Comparison of ENCODE assay signal across 8 mouse cellular contexts in the genomic region with DNA sequence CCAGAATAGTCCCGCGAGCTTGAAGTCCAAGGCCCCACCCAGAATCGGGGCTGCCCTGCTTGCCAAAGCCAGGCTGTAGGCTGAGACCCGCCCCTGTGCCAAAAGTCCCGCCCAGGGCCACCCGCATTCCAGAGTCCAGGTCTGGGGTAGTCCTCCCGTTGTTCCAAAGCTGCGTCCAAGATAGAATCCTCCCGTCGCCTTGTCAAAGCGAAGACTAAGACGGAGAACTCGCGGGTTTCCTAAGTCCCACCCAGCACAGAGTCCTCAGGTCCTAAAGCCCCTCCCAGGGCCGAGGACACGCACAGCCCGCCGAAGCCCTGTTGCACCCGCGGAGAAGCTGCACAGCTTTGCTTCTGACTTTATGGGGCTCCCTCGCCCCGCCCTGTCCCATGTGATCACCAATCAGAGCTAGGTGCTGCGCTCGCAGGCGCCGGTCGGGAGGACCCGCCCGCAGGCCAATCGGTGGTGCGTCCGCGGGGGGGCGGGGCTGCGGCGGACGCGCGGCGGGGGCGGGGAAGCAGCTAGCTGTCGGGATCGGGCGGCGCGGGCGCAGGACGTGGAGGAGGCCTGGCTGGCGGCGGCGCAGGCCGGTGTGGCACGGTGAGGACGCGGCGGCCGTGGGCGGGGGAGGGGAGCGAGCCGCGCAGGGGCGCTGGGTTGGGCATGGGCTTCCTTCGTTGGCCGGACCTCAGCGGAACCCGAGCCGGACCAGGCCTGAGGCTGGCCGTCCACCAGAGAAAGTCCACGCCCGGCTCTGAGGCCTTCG. TPM values are rescaled to one million over a fixed set of nuclear protein-coding genes. Genes with fewer than 3 reads are reported as not detected.
DNase-seq lines count a peak whose midpoint lies in the region; ATAC-seq lines count a peak whose summit lies in the region.

A gene (plus strand): TSS at position 495 of the 766 bp plus-strand sequence.

- H3K4me1 ChIP-seq in heart, embryonic 14.5 days (ENCODE audit: control insufficient read depth in 2 of 2, insufficient read depth in 2 of 2, low read length in 2 of 2) = peaks cover 7 to 13% of the 10 kb centered on the region in 2 experiments; a peak in 3 of 4 replicates
- H3K4me1 ChIP-seq in liver, embryonic 13.5 days (replicated peaks) = peaks cover 23% of the 10 kb centered on the region
- peaks cover 15% of the 10 kb centered on the region for H3K4me1 ChIP-seq in stomach, embryonic 16.5 days (ENCODE audit: control insufficient read depth, insufficient read depth, low read length)

- under 1% methylated on average over 63 of the region's 71 CpGs for WGBS in heart, embryonic 14.5 days
- under 1% methylated on average over 68 of the region's 71 CpGs for WGBS in liver, embryonic 13.5 days (ENCODE audit: insufficient replicate concordance)
- WGBS in stomach, embryonic 16.5 days = under 1% methylated on average over 70 of the region's 71 CpGs

- no peaks in the 10 kb centered on the region for H3K9me3 ChIP-seq in heart, embryonic 14.5 days (ENCODE audit: control insufficient read depth, low read length)
- H3K9me3 ChIP-seq in liver, embryonic 13.5 days (replicated peaks) = no peaks in the 10 kb centered on the region
- no peaks in the 10 kb centered on the region for H3K9me3 ChIP-seq in stomach, embryonic 16.5 days (replicated peaks; ENCODE audit: control insufficient read depth, low read length)

- H3K27me3 ChIP-seq in heart, embryonic 14.5 days (ENCODE audit: control insufficient read depth, insufficient read depth, low read length) = no peaks in the 10 kb centered on the region
- peaks cover 4% of the 10 kb centered on the region for H3K27me3 ChIP-seq in liver, embryonic 13.5 days
- no peaks in the 10 kb centered on the region for H3K27me3 ChIP-seq in stomach, embryonic 16.5 days (ENCODE audit: control insufficient read depth, insufficient read depth, low read length)

- ATAC-seq in CD4-positive, CD25-positive, alpha-beta regulatory T cell, adult 4 months = peak; percentile 97
- peak; percentile 97 for ATAC-seq in heart, embryonic 14.5 days (ENCODE audit: insufficient number of reproducible peaks, insufficient read depth, low FRiP score, low read depth)
- ATAC-seq in liver, embryonic 13.5 days (ENCODE audit: low read depth) = peak; percentile 98
- peak; percentile 99 for ATAC-seq in stomach, embryonic 16.5 days (ENCODE audit: insufficient read depth, low FRiP score)

- peak within 1 kb of the TSS; percentile 72 to 75 for H3K4me3 ChIP-seq in heart, embryonic 14.5 days (ENCODE audit: control insufficient read depth in 1 of 2, insufficient read depth in 1 of 2, low read depth in 1 of 2, low read length in 2 of 2)
- H3K4me3 ChIP-seq in liver, embryonic 13.5 days (replicated peaks) = peak within 1 kb of the TSS; percentile 72
- H3K4me3 ChIP-seq in stomach, embryonic 16.5 days (replicated peaks; ENCODE audit: low read length) = peak within 1 kb of the TSS; percentile 65

- DNase-seq in c-Kit-negative CD71-positive TER-119-positive erythroid progenitor cells, embryonic 14.5 days (ENCODE audit: low read depth, low spot score) = peak; percentile 87
- DNase-seq in fibroblast of lung, adult 2 months (ENCODE audit: low read depth) = peak; percentile 80
- peak; percentile 98 for DNase-seq in kidney, postnatal 14 days
- DNase-seq in liver, embryonic 13.5 days = peak; percentile 95
- peak; percentile 92 for DNase-seq in neural tube, embryonic 10.5 days (ENCODE audit: extremely low spot score, low spot score)

- peaks cover 32% of the 10 kb centered on the region for H3K36me3 ChIP-seq in heart, embryonic 14.5 days (ENCODE audit: control insufficient read depth, insufficient read depth, low read length)
- H3K36me3 ChIP-seq in liver, embryonic 13.5 days = peaks cover 20% of the 10 kb centered on the region
- H3K36me3 ChIP-seq in stomach, embryonic 16.5 days (ENCODE audit: control insufficient read depth, insufficient read depth, low read length) = no peaks in the 10 kb centered on the region; the same call in 1 of the 2 replicates

- H3K27ac ChIP-seq in heart, embryonic 14.5 days (replicated peaks in 1 of 2; ENCODE audit: control insufficient read depth in 1 of 2, insufficient read depth in 1 of 2, low read depth in 2 of 2, low read length in 2 of 2) = peak within 1 kb of the TSS; percentile 55 to 70
- peak within 1 kb of the TSS; percentile 65 for H3K27ac ChIP-seq in liver, embryonic 13.5 days
- peak within 1 kb of the TSS; percentile 88 for H3K27ac ChIP-seq in stomach, embryonic 16.5 days (ENCODE audit: low read length)

- peak within 1 kb of the TSS; percentile 89 for H3K4me2 ChIP-seq in heart, embryonic 14.5 days (ENCODE audit: low read length)
- peak within 1 kb of the TSS; percentile 98 for H3K4me2 ChIP-seq in liver, embryonic 13.5 days
- peak within 1 kb of the TSS; percentile 71 for H3K4me2 ChIP-seq in stomach, embryonic 16.5 days (ENCODE audit: low read depth, low read length)

- H3K9ac ChIP-seq in heart, embryonic 14.5 days (ENCODE audit: low read length) = peak within 1 kb of the TSS; percentile 88
- H3K9ac ChIP-seq in liver, embryonic 13.5 days = peak within 1 kb of the TSS; percentile 79
- peak within 1 kb of the TSS; percentile 79 for H3K9ac ChIP-seq in stomach, embryonic 16.5 days (ENCODE audit: low read length)

RNA-seq across cellular contexts. Expression of the gene that starts here (rescaled TPM):
- polyA plus RNA-seq in CD4-positive, CD25-positive, alpha-beta regulatory T cell, adult 4 months (2017; shearing (Covaris generic)) = 1 to 10 TPM in 1 of 2 experiments, under 1 TPM in 1; 0.51 to 2.1 TPM
- 4.2 and 5.0 TPM in 2 replicates for polyA plus RNA-seq in heart, embryonic 14.5 days (2014; fragmentation: Nextera tagmentation; extraction: Ambion mirVana)
- polyA plus RNA-seq in liver, embryonic 13.5 days (2015; fragmentation: Nextera tagmentation; extraction: Ambion mirVana) = 0.77 and 1.3 TPM in 2 replicates
- 6.9 and 7.2 TPM in 2 replicates for polyA plus RNA-seq in stomach, embryonic 16.5 days (2015; fragmentation: Nextera tagmentation; extraction: Ambion mirVana)

Comparison
In these comparisons a context has a peak if more than half of its experiments do, and no peak if none do; other contexts are left out.
1. Peak in every context shown above with its lines: DNase-seq, ATAC-seq, H3K4me3 ChIP-seq and H3K27ac ChIP-seq.